16 mouse cellular contexts compared by ENCODE assay signal in genomic region chr5:34231901-34232300, GRCm38 (mm10). TPM values are rescaled to one million over a fixed set of nuclear protein-coding genes. Genes with fewer than 3 reads are reported as not detected.
DNase-seq lines count a peak whose midpoint lies in the region; ATAC-seq lines count a peak whose summit lies in the region.
"Had no signal": no experiment of that assay in that cellular context is flagged by ENCODE, and none has a peak within 500 bp of the region (broad histone marks: within the 10 kb centered on the region; RNA-seq: fewer than 3 reads in every experiment).

No protein-coding gene starts in this region.

- 0 out of 2 replicates have a peak overlapping the region, but pooled peaks have one; percentile 10 for H3K4me2 ChIP-seq in heart, embryonic 16.5 days (ENCODE audit: low read depth, low read length)
- H3K4me2 ChIP-seq: forebrain, embryonic 12.5 days; heart, embryonic 15.5 days; hindbrain, embryonic 15.5 days; liver, embryonic 13.5 days; midbrain, embryonic 13.5 days had no signal

- H3K27me3 ChIP-seq in heart, embryonic 16.5 days (ENCODE audit: control insufficient read depth, insufficient read depth, low read length): no peaks in the 10 kb centered on the region
- H3K27me3 ChIP-seq: forebrain, embryonic 12.5 days; hindbrain, embryonic 15.5 days; liver, embryonic 13.5 days; midbrain, embryonic 13.5 days had no signal

- WGBS in heart, embryonic 16.5 days: 83% methylated on average over 6 of the region's 6 CpGs

- peak overlapping the region; percentile 17; the same call in 1 of the 2 replicates for H3K27ac ChIP-seq in heart, embryonic 16.5 days (ENCODE audit: low read length)
- H3K27ac ChIP-seq: forebrain, embryonic 12.5 days; heart, embryonic 15.5 days; hindbrain, embryonic 15.5 days; liver, embryonic 13.5 days; midbrain, embryonic 13.5 days had no signal

- intact Hi-C loops in heart, postnatal 25 days (cut with DNase I): no loop called here

- H3K36me3 ChIP-seq in heart, embryonic 16.5 days (ENCODE audit: control insufficient read depth, insufficient read depth): no peaks in the 10 kb centered on the region
- H3K36me3 ChIP-seq: forebrain, embryonic 12.5 days; heart, embryonic 15.5 days; hindbrain, embryonic 15.5 days; liver, embryonic 13.5 days; midbrain, embryonic 13.5 days had no signal

- DNase-seq in heart, postnatal 25 days (ENCODE audit: low spot score): no peak
- peak; percentile 36 for DNase-seq in Muller cell, postnatal 12 days (ENCODE audit: inconsistent ontology term)
- peak; percentile 35 for DNase-seq in naive thymus-derived CD4-positive, alpha-beta T cell, adult 2 months (ENCODE audit: low read depth)
- DNase-seq in embryo, embryonic 10 days (ENCODE audit: low spot score): no peak
- DNase-seq in adrenal gland, postnatal 25 days: no peak
- DNase-seq in layer of hippocampus, postnatal 14 days (ENCODE audit: low spot score in 2 of 2): no peak
- DNase-seq: kidney, adult 8-10 months; kidney, postnatal 4 days; liver, embryonic 13.5 days had no signal

- ATAC-seq in heart, embryonic 16.5 days (replicated peaks; ENCODE audit: extremely low read depth, insufficient read depth, low FRiP score): no peak
- peak; percentile 59 for ATAC-seq in common myeloid progenitor, adult 5-6 weeks (replicated peaks; ENCODE audit: low read depth, poor library complexity, severe bottlenecking)
- ATAC-seq: midbrain, embryonic 13.5 days had no signal

- H3K9me3 ChIP-seq in heart, embryonic 16.5 days (replicated peaks; ENCODE audit: control insufficient read depth, low read length): no peaks in the 10 kb centered on the region
- H3K9me3 ChIP-seq: forebrain, embryonic 12.5 days; heart, embryonic 15.5 days; hindbrain, embryonic 15.5 days; liver, embryonic 13.5 days; midbrain, embryonic 13.5 days had no signal

- H3K4me1 ChIP-seq in heart, embryonic 16.5 days (ENCODE audit: control insufficient read depth, insufficient read depth, low read length): peaks cover 7% of the 10 kb centered on the region
- H3K4me1 ChIP-seq: forebrain, embryonic 12.5 days; hindbrain, embryonic 15.5 days; liver, embryonic 13.5 days; midbrain, embryonic 13.5 days had no signal

- no peak overlapping the region for H3K4me3 ChIP-seq in heart, embryonic 16.5 days (ENCODE audit: low read length)
- H3K4me3 ChIP-seq: forebrain, embryonic 12.5 days; heart, embryonic 15.5 days; hindbrain, embryonic 15.5 days; liver, embryonic 13.5 days; midbrain, embryonic 13.5 days had no signal

- H3K9ac ChIP-seq in heart, embryonic 16.5 days (ENCODE audit: low read length): no peak overlapping the region
- H3K9ac ChIP-seq: forebrain, embryonic 12.5 days; heart, embryonic 15.5 days; hindbrain, embryonic 15.5 days; liver, embryonic 13.5 days; midbrain, embryonic 13.5 days had no signal

RNA-seq across cellular contexts. Expression of gene Mxd4, which starts 44.4 kb away (rescaled TPM):
- polyA plus RNA-seq in heart, embryonic 16.5 days (2015; fragmentation: Nextera tagmentation; extraction: Ambion mirVana): 26.6 and 32.2 TPM in 2 replicates
- 10 to 100 TPM; 72.6 to 89.1 TPM for total RNA-seq in heart, postnatal 25 days (2021)
- total RNA-seq in common myeloid progenitor, adult 5-6 weeks (2017): 22.6 and 31.0 TPM in 2 replicates
- total RNA-seq in adrenal gland, postnatal 25 days (2021): 144 and 161 TPM in 2 replicates
- total RNA-seq in layer of hippocampus, postnatal 14 days (2021): 10 to 100 TPM; 79.2 to 89.4 TPM

RNA-seq across cellular contexts. Expression of gene Zfyve28, which starts 56.3 kb away (rescaled TPM):
- polyA plus RNA-seq in heart, embryonic 16.5 days (2015; fragmentation: Nextera tagmentation; extraction: Ambion mirVana): 0.49 and 0.72 TPM in 2 replicates
- total RNA-seq in heart, postnatal 25 days (2021): under 1 TPM; 0.36 to 0.60 TPM
- total RNA-seq in common myeloid progenitor, adult 5-6 weeks (2017): not detected in 2 replicates
- 0.70 TPM in 1 of 2 replicates, not detected in the other for total RNA-seq in adrenal gland, postnatal 25 days (2021)
- total RNA-seq in layer of hippocampus, postnatal 14 days (2021): 10 to 100 TPM; 26.4 to 26.6 TPM

RNA-seq across cellular contexts. Expression of gene Cfap99, which starts 56.5 kb away (rescaled TPM):
- polyA plus RNA-seq in heart, embryonic 16.5 days (2015; fragmentation: Nextera tagmentation; extraction: Ambion mirVana): 0.08 TPM in 1 of 2 replicates, not detected in the other
- total RNA-seq in heart, postnatal 25 days (2021): not detected
- total RNA-seq in common myeloid progenitor, adult 5-6 weeks (2017): not detected in 2 replicates
- total RNA-seq in adrenal gland, postnatal 25 days (2021): not detected in 2 replicates
- total RNA-seq in layer of hippocampus, postnatal 14 days (2021): under 1 TPM; 0.39 to 0.41 TPM
- polyA plus RNA-seq: forebrain, embryonic 12.5 days; hindbrain, embryonic 15.5 days; limb, embryonic 11.5 days; liver, embryonic 13.5 days; midbrain, embryonic 13.5 days had no signal

Comparison
In these comparisons a context has a peak if more than half of its experiments do, and no peak if none do; other contexts are left out.
1. DNase-seq: peak in Muller cell, postnatal 12 days (single experiment) and naive thymus-derived CD4-positive, alpha-beta T cell, adult 2 months (single experiment); none in heart, postnatal 25 days (single experiment), embryo, embryonic 10 days (single experiment), adrenal gland, postnatal 25 days (single experiment) and layer of hippocampus, postnatal 14 days (0 of 2).
2. RNA of gene Zfyve28, which starts 56.3 kb away (total RNA-seq): 26.4 to 26.6 TPM in layer of hippocampus, postnatal 14 days; 0.70 TPM in adrenal gland, postnatal 25 days, 0.36 to 0.60 TPM in heart, postnatal 25 days and not detected in common myeloid progenitor, adult 5-6 weeks; every median in the first group is over 10 times any median in the second.